Mouse (Mus musculus): ENCODE measurements at regions not wholly inside any gene's neighbourhood (a gene's known extent, or its start where the extent isn't known, plus 50 kb on each side); places are given as distances from the start of the nearest gene placed in this dataset.

GRCm38 (mm10) chr14:71543580-71543979 is 943.9 kb upstream of the Fam160b2 start:
- no peaks in the 10 kb centered on the region for H3K79me2 ChIP-seq (replicated peaks; ENCODE audit: control insufficient read depth, extremely low read depth, insufficient read depth, poor library complexity, severe bottlenecking)
- no peak for DNase-seq (ENCODE audit: extremely low read depth)
- H3K4me1 ChIP-seq (ENCODE audit: control insufficient read depth in 1 of 2, insufficient read depth in 2 of 2) = no peaks in the 10 kb centered on the region
- H3K4me3 ChIP-seq (replicated peaks in 1 of 3; ENCODE audit: low read depth in 2 of 3, low read length in 2 of 3, poor library complexity in 1 of 3) = no peak overlapping the region
- TF ChIP-seq NRF1 (IDR thresholded peaks at IDR 0.05; ENCODE audit: low read depth, low read length) = no peak
- no peak for TF ChIP-seq PAX5 (IDR thresholded peaks at IDR 0.05; ENCODE audit: low read length)
- H3K36me3 ChIP-seq (replicated peaks in 1 of 2; ENCODE audit: control insufficient read depth in 1 of 2, insufficient read depth in 1 of 2, low read length in 1 of 2) = no peaks in the 10 kb centered on the region
- dilution Hi-C loops (cut with MboI; ENCODE audit: extremely low pct_ligation_motif_present, extremely low pct_unique_long_range_greater_than_20kb, low sequenced_read_pairs) = no loop called here
- no peak overlapping the region for H3K4me2 ChIP-seq (ENCODE audit: insufficient read depth, low read depth, poor library complexity, severe bottlenecking)
- H3K9me3 ChIP-seq (replicated peaks; ENCODE audit: low read length) = no peaks in the 10 kb centered on the region
- in situ Hi-C loops (cut with MboI; ENCODE audit: low pct_ligation_motif_present, low pct_unique_long_range_greater_than_20kb, low sequenced_read_pairs) = no loop called here
- H3K27me3 ChIP-seq (replicated peaks) = peaks cover 47% of the 10 kb centered on the region
- H3K27ac ChIP-seq (ENCODE audit: insufficient read depth, low read depth) = no peak overlapping the region
- H3K9ac ChIP-seq (ENCODE audit: insufficient read depth, low read depth) = no peak overlapping the region

GRCm38 (mm10) chr14:71532074-71532659 is 932.5 kb upstream of the Fam160b2 start:
- dilution Hi-C loops (cut with MboI; ENCODE audit: extremely low pct_ligation_motif_present, extremely low pct_unique_long_range_greater_than_20kb, low sequenced_read_pairs) = no loop called here
- Histone ChIP-seq H3K4me2 (ENCODE audit: insufficient read depth, low read depth, poor library complexity, severe bottlenecking) (no peak overlapping the region), H3K4me1 (ENCODE audit: control insufficient read depth in 1 of 2, insufficient read depth in 2 of 2) (no peaks in the 10 kb centered on the region), H3K9ac (ENCODE audit: insufficient read depth, low read depth) (no peak overlapping the region), H3K36me3 (replicated peaks in 1 of 2; ENCODE audit: control insufficient read depth in 1 of 2, insufficient read depth in 1 of 2, low read length in 1 of 2) (no peaks in the 10 kb centered on the region), H3K27ac (ENCODE audit: insufficient read depth, low read depth) (no peak overlapping the region), H3K27me3 (replicated peaks) (peaks cover 41% of the 10 kb centered on the region), H3K9me3 (replicated peaks; ENCODE audit: low read length) (no peaks in the 10 kb centered on the region), H3K4me3 (replicated peaks in 1 of 3; ENCODE audit: low read depth in 2 of 3, low read length in 2 of 3, poor library complexity in 1 of 3) (no peak overlapping the region), H3K79me2 (replicated peaks; ENCODE audit: control insufficient read depth, extremely low read depth, insufficient read depth, poor library complexity, severe bottlenecking) (no peaks in the 10 kb centered on the region)
- DNase-seq (ENCODE audit: extremely low read depth) = no peak
- in situ Hi-C loops (cut with MboI; ENCODE audit: low pct_ligation_motif_present, low pct_unique_long_range_greater_than_20kb, low sequenced_read_pairs) = no loop called here
- TF ChIP-seq ZKSCAN1 (IDR thresholded peaks at IDR 0.05; ENCODE audit: borderline replicate concordance, low read depth, low read length) = no peak
- no peak for TF ChIP-seq POLR2AphosphoS2 (IDR thresholded peaks at IDR 0.05; ENCODE audit: low read depth, low read length)
- no peak for TF ChIP-seq SMC3 (IDR thresholded peaks at IDR 0.05; ENCODE audit: low read depth, low read length)
- no peak for TF ChIP-seq USF2 (conservative IDR thresholded peaks at IDR 0.05; ENCODE audit: low read depth, low read length)
- no peak for TF ChIP-seq MEF2A (IDR thresholded peaks at IDR 0.05; ENCODE audit: borderline replicate concordance, low read depth, low read length)

- H3K27me3 ChIP-seq (replicated peaks) = peaks cover 45% of the 10 kb centered on the region
- H3K27ac ChIP-seq (ENCODE audit: insufficient read depth, low read depth) = no peak overlapping the region
- TF ChIP-seq SIN3A (IDR thresholded peaks at IDR 0.05; ENCODE audit: low read length) (no peak), RAD21 (IDR thresholded peaks at IDR 0.05; ENCODE audit: low read depth, low read length) (no peak), MAX (IDR thresholded peaks at IDR 0.05; ENCODE audit: low read length) (no peak), JUND (conservative IDR thresholded peaks at IDR 0.05; ENCODE audit: low read depth, low read length) (no peak), CHD1 (IDR thresholded peaks at IDR 0.05; ENCODE audit: low read depth, low read length) (no peak), POLR2A (IDR thresholded peaks at IDR 0.05; ENCODE audit: low read depth, low read length) (no peak), BHLHE40 (IDR thresholded peaks at IDR 0.05; ENCODE audit: low read depth, low read length) (no peak), GABPA (IDR thresholded peaks at IDR 0.05; ENCODE audit: insufficient replicate concordance, low read depth, low read length) (no peak), UBTF (IDR thresholded peaks at IDR 0.05; ENCODE audit: low read depth, low read length) (no peak), USF2 (conservative IDR thresholded peaks at IDR 0.05; ENCODE audit: low read depth, low read length) (no peak), MXI1 (IDR thresholded peaks at IDR 0.05; ENCODE audit: low read depth, low read length) (no peak), POLR2AphosphoS2 (IDR thresholded peaks at IDR 0.05; ENCODE audit: low read depth, low read length) (no peak), NELFE (IDR thresholded peaks at IDR 0.05; ENCODE audit: low read depth, low read length) (no peak)
- no peaks in the 10 kb centered on the region for H3K4me1 ChIP-seq (ENCODE audit: control insufficient read depth in 1 of 2, insufficient read depth in 2 of 2)
- no peaks in the 10 kb centered on the region for H3K79me2 ChIP-seq (replicated peaks; ENCODE audit: control insufficient read depth, extremely low read depth, insufficient read depth, poor library complexity, severe bottlenecking)
- H3K36me3 ChIP-seq (replicated peaks in 1 of 2; ENCODE audit: control insufficient read depth in 1 of 2, insufficient read depth in 1 of 2, low read length in 1 of 2) = no peaks in the 10 kb centered on the region
- dilution Hi-C loops (cut with MboI; ENCODE audit: extremely low pct_ligation_motif_present, extremely low pct_unique_long_range_greater_than_20kb, low sequenced_read_pairs) (no loop called here), in situ Hi-C loops (cut with MboI; ENCODE audit: low pct_ligation_motif_present, low pct_unique_long_range_greater_than_20kb, low sequenced_read_pairs) (no loop called here)
- H3K4me3 ChIP-seq (replicated peaks in 1 of 3; ENCODE audit: low read depth in 2 of 3, low read length in 2 of 3, poor library complexity in 1 of 3) = no peak overlapping the region
- no peak overlapping the region for H3K9ac ChIP-seq (ENCODE audit: insufficient read depth, low read depth)
- H3K4me2 ChIP-seq (ENCODE audit: insufficient read depth, low read depth, poor library complexity, severe bottlenecking) = no peak overlapping the region
- DNase-seq (ENCODE audit: extremely low read depth) = no peak
- no peaks in the 10 kb centered on the region for H3K9me3 ChIP-seq (replicated peaks; ENCODE audit: low read length)
Measured at GRCm38 (mm10) chr14:71531298-71531697, 931.7 kb upstream of the Fam160b2 start.
